Mouse (Mus musculus): ENCODE results near the gene Pycr1.

DNA sequence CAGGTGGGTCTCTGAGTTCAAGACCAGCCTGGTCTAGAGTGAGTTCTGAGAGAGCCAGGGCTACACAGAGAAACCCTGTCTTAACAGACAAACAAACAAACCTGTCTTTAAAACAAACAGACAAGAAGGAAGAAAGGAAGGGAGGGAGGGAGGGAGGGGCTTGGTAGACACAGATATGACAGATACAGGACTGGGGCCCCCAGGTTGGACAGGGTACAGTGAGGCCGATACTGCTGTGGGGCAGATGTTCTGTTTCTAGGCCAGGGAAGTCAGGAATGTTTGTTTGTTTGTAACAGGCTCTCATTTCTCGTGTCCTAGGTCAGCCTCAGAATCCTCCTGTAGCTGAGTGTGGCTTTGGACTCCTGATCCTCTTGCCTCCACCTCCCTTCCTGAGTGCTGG is 40.0 kb downstream of the Pycr1 start:
- no peak for TF ChIP-seq POLR2A (IDR thresholded peaks at IDR 0.05; ENCODE audit: low read depth, low read length)
- TF ChIP-seq NELFE (IDR thresholded peaks at IDR 0.05; ENCODE audit: low read depth, low read length) = no peak
- TF ChIP-seq USF2 (conservative IDR thresholded peaks at IDR 0.05; ENCODE audit: low read depth, low read length) = no peak
- no peak for TF ChIP-seq MAX (IDR thresholded peaks at IDR 0.05; ENCODE audit: low read length)
- TF ChIP-seq ZNF384 (IDR thresholded peaks at IDR 0.05; ENCODE audit: low read depth, low read length) = no peak
- no peak for TF ChIP-seq HCFC1 (IDR thresholded peaks at IDR 0.05; ENCODE audit: low read depth, low read length)
- no peak for TF ChIP-seq CTCF (conservative IDR thresholded peaks at IDR 0.05 in 1 of 2, IDR thresholded peaks at IDR 0.05 in 1 of 2; ENCODE audit: low read depth in 2 of 2, low read length in 2 of 2)
- no peak for TF ChIP-seq E2F4 (IDR thresholded peaks at IDR 0.05; ENCODE audit: insufficient replicate concordance, low read depth, low read length)
- no peak for TF ChIP-seq ETS1 (conservative IDR thresholded peaks at IDR 0.05; ENCODE audit: low read depth, low read length)
- no peak for TF ChIP-seq EP300 (IDR thresholded peaks at IDR 0.05; ENCODE audit: low read length)
- TF ChIP-seq NRF1 (IDR thresholded peaks at IDR 0.05; ENCODE audit: low read depth, low read length) = no peak
- TF ChIP-seq GABPA (IDR thresholded peaks at IDR 0.05; ENCODE audit: insufficient replicate concordance, low read depth, low read length) = no peak
- TF ChIP-seq USF1 (IDR thresholded peaks at IDR 0.05; ENCODE audit: low read depth, low read length) = no peak
- no peak for TF ChIP-seq JUND (conservative IDR thresholded peaks at IDR 0.05; ENCODE audit: low read depth, low read length)
